Mouse (Mus musculus) G1E (cell line): ENCODE data around the gene Gm28041.
"Not testable (repeated sequence)": the region's sequence is repeated elsewhere in the genome, so short reads cannot be mapped to it uniquely, and the experiment has no call there.

Source experiments
- CTCF ChIP-seq: IDR thresholded peaks from 2 replicates; pipeline ENCODE4 v1.5.1; 2012; ENCODE audit warnings: low read depth, low read length, inconsistent platforms, mixed read lengths
- GATA1 ChIP-seq: IDR thresholded peaks from 2 replicates; pipeline ENCODE4 v1.6.1; 2012; ENCODE audit warnings: borderline replicate concordance, low read length, inconsistent platforms, mixed read lengths
- GATA2 ChIP-seq: IDR thresholded peaks from 2 replicates; pipeline ENCODE4 v1.6.1; 2012; ENCODE audit warnings: low read depth, low read length, inconsistent platforms, borderline replicate concordance
- TAL1 ChIP-seq: conservative IDR thresholded peaks from 2 replicates; pipeline ENCODE4 v1.6.1; 2012; ENCODE audit warnings: low read depth, low read length, inconsistent platforms, mixed read lengths

DNA sequence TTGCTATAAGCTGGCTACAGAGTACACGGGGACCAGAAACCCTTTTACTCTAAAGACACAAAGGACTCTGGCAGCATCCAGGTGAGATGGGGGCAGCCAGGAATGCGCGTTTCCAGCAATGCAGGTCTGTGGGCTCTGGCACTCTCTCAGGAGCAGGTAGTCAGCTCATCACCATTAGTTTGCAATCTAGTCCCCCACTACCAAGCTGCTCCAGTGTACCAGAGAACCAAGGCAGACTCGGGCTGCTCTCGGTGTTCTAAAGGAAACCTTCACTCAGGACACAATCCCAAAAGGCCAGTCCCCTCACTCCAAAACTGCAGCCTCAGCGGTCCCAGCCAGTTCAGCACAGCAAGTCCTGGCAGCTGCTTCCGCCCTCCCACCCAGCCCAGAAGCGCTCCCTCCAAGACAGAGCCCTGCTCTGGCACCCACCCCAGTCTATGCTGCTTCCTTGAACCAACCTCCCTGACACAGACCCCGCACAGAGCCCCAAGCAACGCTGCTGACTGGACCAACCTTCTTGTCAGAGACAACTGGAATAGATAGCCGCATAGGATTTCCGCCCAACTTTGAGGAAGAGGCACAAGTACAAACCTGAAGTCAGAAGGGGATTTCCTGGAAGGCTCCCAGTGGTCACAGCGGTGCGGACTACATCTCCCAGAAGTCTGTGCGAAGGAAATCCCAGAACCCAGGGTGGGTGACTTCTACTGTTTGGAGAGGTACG is 23.8 kb upstream of the Gm28041 start, which contains the start of gene Zfp429:
- not testable (repeated sequence) for TF ChIP-seq TAL1, CTCF, GATA1, GATA2
